Mouse (Mus musculus) natural killer cell, adult 2 months (primary cell): Measurements from ENCODE around the gene Zan.

Source experiments
- DNase-seq, 2 experiments: peaks; one replicate each; pipeline ENCODE4 v3.0.0; 2022; ENCODE audit warnings: low spot score in 2 of 2

Gene Zan

DNA sequence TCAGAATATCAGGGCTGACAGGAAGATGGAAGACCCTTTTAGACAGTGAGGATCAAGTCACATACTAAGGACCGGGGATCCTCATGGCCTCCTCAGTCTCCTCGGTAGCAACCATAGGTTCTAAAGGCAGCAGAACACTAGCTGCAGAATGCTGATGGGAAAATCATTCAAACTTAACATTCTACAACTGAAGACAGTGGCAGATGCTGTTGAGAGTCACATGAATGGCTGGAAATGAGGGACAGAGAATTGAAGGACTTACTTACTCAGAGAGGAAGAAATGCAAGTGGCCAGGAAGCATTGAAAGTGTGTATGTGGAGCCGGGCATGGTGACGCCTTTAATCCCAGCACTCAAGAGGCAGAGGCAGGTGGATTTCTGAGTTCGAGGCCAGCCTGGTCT lies at the start of gene Zan:
TSS of gene Zan (minus strand) at position 101 of the 400 bp plus-strand sequence.
- DNase-seq, result no peak

- DNase-seq, result no peak
Measured at GRCm38 (mm10) chr5:137526192-137526936, 49.5 kb upstream of the Zan start.

DNA sequence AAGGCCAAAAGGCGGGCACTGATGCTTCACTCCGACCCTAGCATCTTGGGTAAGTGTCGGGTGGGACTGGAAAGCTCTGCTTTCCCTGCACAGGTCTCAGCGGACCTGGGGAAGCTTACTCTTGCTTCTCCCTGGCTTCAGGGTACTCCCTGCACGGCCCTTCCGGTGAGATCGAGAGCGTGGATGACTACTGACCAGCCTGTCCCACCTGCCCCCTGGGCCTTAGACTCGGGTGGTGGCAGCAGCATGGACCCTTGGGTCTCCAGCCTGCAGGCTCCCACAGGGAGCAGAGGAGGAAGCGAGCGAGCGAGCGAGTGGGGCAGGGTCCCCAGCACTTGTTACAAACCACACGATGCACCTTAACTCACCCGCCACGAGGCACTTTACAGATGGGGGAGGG lies 48.6 kb upstream of the Zan start:
- DNase-seq, result no peak

GRCm38 (mm10) chr5:137524671-137525070 lies 47.8 kb upstream of the Zan start:
- no peak for DNase-seq

GRCm38 (mm10) chr5:137524251-137524515 lies 47.3 kb upstream of the Zan start:
- no peak for DNase-seq

DNA sequence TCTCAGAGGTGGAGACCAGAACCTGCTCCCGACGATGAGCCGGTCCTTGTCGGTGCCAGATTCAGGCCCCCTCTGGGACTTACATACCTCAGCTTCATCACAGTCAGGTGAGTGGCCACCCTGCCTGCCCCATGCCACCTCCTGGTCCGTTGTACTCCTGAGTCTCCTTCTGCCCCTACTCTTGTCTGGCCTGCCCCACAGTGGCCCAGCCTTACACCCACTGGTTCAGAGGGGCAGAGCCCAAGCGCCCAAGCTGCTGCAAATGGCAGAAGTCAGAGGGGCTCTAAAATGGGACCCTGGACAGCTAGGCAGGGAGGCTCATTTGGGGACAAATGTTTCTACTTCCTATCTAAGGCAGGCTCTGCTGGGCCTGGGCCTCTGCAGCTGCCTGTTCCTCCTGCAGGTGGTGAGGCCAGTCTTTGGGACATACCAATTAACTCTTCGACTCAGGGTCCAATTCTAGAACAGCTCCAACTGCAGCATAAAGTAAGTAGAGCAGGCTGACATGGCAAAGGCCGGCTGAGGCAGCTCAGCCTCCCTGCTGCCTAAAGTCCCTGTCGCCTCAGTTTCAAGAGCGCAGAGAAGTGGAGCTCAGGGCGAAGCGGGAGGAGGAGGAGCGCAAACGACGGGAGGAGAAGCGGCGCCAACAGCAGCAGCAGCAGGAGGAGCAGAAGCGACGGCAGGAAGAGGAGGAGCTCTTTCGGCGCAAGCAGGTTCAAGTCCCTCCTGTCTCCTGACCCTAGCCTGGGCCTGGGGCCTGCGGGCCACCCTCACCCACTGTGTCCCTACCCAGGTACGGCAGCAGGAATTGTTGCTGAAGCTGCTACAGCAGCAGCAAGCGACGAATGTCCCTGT lies 46.8 kb upstream of the Zan start:
- no peak for DNase-seq

GRCm38 (mm10) chr5:137522711-137523110 lies 45.8 kb upstream of the Zan start:
- DNase-seq, result no peak

- no peak for DNase-seq
Measured at GRCm38 (mm10) chr5:137521861-137522260, 45.0 kb upstream of the Zan start.

- no peak for DNase-seq
Measured at GRCm38 (mm10) chr5:137519691-137520550, 43.1 kb upstream of the Zan start.

GRCm38 (mm10) chr5:137518436-137518835 lies 41.6 kb upstream of the Zan start, which contains the start of gene Gigyf1:
TSS of gene Gigyf1 (plus strand) at chr5:137518548.
- no peak for DNase-seq

DNA sequence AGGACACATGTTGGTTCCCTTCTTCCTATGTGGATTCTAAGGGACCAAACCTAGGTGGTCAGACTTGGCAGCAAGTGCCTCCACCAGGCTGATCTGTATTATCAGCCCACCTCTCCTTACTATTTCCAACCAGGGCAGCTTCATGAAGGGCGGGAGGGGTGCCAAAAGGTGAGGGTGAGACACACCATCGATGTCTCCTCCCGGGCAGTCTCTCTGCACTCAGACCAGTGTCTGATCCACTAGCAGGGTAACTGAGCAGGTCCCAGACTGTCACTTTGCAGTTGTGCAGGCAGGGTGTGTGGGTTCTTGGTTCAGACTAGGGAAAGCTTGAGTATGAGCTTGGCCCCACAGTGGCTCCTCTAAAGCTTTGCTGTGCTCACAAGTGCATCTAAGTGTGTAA lies 37.9 kb upstream of the Zan start:
- DNase-seq, result no peak

GRCm38 (mm10) chr5:137513951-137514721 lies 37.3 kb upstream of the Zan start:
- no peak for DNase-seq

- DNase-seq, result no peak
Measured at GRCm38 (mm10) chr5:137512847-137513794, 36.3 kb upstream of the Zan start.

- DNase-seq, result no peak
Measured at GRCm38 (mm10) chr5:137511706-137512105, 34.8 kb upstream of the Zan start.

DNA sequence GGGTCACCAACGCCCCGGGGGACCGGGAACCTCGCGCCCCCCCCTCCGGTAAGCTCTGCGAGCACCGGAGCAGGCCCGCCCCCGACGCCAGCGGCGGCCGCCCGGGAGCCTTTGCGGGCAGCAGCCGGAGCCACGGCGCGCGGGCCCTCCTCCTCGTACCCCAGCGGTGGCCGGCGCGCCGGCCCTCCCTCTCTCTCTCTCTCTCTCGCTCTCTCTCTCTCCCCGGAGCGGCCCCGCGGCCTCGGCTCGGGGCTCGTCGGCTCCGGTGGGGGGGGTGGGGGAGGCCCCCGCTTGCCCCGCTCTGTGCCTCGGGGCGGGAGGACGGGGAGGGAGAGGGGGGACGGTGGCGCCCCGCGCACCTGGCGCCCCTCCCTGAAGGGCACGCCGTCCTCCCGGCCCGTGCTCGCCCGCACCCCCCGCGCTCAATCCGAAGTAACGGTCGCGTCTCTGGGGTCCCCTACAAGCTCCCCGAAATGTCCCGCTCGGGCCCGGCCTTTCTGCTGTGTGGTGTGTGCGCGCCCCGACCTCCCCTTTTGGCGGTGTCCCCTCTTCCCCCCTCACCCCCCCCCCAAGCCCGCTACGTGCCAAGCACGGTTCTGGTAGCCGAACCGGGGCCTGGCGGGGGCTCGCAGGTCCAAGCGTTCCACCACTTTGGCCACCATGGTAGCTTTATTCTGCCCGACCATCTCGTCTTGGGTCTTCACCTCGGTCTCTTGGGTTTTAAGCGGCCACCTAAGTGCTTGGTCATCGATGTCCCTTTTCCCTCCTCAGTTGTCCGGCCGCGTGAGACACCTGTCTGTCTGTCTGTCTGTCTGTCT lies 33.9 kb upstream of the Zan start:
- no peak for DNase-seq

- DNase-seq, result peak; percentile 79 to 84
Measured at GRCm38 (mm10) chr5:137510014-137510501, 33.2 kb upstream of the Zan start.

- DNase-seq, result no peak
Measured at GRCm38 (mm10) chr5:137504041-137504440, 27.2 kb upstream of the Zan start.

GRCm38 (mm10) chr5:137502667-137503110 lies 25.8 kb upstream of the Zan start:
- no peak for DNase-seq
